Mouse (Mus musculus) adrenal gland, postnatal 14 days (tissue): ENCODE results near the gene Dennd2d. TPM values are rescaled to one million over a fixed set of nuclear protein-coding genes. Genes with fewer than 3 reads are reported as not detected.

ENCODE experiments used
- DNase-seq: peaks from one replicate; pipeline ENCODE4 v3.0.0; 2021; ENCODE audit warnings: mixed read lengths
- total RNA-seq: library from RNA; stranded (reverse); gene quantifications from 2 replicates; pipeline ENCODE4 v1.2.3, GENCODE M21; 2021

Gene Dennd2d
- total RNA-seq, 1 experiment from 2014 or later: 1.9 TPM

DNA sequence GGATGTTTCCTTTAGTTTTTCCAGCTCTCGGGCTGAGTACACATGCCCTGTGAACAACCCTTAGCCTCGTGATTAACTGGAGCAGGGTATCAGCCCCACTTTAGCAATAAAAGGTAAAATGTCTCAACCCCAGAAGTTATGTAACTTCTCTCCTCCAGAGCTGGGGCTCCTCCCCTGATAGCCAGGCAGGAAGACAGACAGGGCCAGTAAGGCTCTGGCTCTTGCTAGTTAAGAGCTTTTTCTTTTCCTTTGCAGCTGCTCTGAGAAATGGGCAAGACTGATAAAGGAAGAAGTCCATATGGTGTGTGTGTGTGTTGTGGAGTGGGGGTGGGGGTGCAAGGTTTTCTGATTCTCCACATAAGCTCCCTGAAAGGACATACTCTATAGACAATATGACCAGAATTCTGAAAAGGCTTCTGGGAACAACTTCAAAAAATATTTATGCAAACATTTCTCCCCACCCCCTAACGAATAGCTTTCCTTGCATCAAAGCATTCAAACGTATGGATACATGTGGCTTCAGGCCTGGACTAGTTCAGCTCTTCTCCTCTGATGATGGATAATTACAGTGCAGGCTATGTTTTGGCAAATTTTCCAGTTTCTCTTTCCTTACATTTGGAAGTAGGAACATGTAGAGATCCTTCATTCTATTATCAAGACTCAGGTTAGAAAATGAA is 14.0 kb downstream of the Dennd2d start:
- DNase-seq: no peak

DNA sequence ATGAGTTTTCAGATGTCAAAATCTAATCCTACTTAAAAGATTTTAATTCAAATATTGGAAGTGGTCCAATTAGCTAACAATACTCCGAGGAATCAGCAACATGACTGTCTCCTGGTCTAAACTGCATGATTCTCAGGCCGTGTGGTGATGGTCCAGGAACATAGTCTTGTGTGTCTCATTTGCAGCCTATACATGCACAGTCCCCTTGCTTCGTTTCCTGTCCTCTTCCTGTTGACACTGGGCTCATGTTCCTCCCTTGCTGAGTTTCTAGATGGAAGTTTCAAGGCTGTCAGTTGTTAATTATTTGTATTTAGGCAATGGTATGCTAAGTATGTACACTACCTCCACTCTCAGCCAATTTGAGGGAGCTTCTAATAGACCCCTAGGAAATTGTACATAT is 14.8 kb downstream of the Dennd2d start:
- no peak for DNase-seq

DNA sequence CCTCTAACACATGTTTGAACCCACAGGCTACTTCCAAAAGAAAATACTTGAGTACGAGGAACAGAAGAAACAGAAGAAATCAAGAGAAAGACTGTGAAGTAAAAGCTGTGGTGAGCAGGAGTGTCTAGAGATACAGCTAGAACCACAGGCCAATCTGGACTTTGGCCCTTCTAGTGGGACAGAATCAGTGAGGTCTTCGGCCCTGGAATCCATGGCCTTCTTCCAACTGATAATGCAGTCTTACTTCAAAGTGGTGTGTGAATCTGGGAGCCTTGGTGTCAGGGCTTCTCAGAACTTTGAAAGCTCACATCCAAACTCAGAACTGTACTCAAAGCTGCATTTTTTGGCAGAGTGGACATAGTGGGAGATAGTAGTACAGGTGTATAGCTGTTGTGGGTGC is 18.3 kb downstream of the Dennd2d start:
- no peak for DNase-seq

DNA sequence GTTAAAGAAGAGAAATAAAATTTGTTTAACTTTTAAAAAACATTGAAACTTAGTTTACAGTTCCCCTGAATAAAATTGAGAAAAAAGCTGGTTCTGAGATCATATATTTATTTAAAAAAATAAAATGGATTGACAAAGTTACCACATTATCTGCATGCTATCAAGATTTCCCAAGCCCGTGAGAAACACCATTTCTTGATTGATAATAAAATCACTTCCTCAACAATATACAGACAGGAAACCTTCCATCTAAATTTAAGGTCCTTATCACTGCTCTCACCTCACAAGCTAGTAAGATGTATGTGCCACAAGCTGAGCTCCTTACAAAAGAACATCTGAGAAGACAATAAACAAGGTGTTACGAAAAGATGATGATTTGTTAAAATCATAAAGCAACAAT is 20.7 kb downstream of the Dennd2d start:
- DNase-seq: no peak

DNA sequence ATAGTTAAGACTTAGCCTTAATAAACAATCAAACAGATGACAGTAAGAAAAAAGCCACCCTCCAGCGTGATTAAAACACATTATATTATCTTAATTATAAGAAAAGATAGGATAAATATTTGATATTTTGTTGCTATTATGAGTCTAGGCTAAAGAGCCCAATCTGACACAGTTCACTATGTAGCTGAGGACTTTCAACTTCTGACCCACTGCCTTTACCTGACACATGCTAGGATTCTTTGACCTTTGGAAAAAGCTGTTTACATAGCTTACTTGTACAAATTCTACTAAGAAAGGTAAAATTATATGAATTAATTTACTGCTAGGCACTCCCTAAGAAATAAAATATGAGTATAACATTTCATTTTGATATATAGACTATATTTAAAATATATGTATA is 28.5 kb downstream of the Dennd2d start:
- no peak for DNase-seq

DNA sequence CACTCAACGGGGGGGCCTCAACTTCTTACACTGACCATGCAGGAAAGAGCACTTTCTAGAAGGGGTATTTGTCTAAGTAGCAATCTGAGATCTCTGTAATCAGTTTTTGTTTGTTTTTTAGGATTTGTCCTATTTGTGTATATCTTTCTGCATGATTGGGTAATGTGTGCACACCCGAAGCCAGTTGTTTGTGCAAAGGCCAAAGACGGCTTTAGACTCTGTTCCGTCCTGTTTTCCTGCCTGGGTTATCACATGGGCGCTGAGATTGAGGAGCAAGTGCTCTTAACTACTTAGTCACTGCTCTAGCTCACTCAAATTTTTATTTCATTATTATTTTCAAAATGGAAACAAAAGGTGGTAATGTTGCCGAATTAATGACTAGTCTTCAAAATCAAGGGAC is 32.8 kb downstream of the Dennd2d start:
- DNase-seq: no peak

DNA sequence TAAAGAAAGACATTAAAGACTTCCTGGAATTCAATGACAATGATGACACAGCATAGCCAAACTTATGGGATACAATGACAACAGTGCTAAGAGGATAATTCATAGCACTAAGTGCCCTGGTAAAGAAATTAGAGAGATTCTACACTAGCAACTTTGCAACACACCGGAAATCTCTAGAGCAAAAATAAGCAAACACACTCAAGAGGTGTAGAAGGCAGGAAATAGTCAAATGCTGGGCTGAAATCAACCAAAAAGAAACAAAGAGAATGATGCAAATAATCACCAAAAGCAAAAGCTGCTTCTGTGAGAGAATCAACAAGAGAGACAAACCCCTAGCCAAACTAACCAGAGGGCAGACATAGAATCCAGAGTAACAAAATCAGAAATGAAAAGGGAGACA is 40.5 kb downstream of the Dennd2d start:
- DNase-seq: no peak

DNA sequence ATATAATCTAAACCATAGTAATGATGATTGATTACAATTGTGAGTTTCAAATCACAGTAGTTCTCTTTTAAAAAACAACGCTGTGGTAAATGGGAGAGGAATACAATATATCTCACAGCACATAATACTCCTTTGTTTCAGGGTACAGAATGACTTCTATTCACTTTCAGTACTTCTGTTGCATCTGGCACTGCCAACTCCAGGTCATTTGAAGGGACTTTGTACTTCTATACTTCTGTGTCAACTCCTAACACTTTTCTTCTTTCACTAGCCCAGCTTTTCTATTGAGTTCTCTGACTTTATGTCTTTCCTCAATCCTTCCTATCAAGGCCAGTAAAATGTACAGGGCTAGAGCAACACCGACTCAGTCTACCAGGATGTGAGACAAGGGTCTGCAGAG is 44.2 kb downstream of the Dennd2d start:
- DNase-seq: no peak

DNA sequence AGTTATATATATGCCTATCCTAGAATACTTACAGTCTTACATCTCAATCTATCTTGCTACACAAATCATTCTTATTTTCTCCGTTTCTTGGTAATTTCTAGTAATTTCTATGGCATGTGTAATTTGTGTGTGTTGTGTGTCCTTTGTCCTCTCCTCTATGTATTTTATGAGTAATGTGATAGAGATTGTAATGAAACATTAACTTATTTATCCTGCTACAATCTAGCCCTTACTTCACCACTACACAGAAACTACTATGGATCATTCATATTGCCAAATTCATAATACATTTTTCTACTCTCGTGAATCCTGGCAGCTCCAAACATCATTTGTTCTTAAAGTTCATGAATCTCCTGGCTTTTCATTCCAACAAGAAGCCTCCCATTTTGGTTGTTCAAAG is 45.8 kb downstream of the Dennd2d start:
- no peak for DNase-seq

DNA sequence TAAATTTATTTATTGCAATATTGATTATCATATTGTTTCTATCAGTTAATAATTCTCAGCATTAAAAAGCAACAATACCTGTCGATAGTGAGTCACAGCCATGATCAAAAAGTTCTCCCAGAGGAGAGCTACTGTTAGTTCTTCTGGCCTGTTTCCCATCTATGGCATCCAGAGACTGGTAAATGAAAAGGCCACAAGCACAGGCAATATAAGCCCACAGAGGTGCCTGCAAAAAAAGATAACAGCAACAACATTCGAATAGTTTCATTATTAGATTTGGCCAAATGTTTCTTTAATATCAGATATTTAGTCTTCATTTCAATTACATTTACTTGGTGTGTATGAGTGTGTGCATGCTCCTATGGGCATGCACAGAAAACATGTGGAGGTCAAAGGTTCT is 51.1 kb downstream of the Dennd2d start:
- DNase-seq: no peak

DNA sequence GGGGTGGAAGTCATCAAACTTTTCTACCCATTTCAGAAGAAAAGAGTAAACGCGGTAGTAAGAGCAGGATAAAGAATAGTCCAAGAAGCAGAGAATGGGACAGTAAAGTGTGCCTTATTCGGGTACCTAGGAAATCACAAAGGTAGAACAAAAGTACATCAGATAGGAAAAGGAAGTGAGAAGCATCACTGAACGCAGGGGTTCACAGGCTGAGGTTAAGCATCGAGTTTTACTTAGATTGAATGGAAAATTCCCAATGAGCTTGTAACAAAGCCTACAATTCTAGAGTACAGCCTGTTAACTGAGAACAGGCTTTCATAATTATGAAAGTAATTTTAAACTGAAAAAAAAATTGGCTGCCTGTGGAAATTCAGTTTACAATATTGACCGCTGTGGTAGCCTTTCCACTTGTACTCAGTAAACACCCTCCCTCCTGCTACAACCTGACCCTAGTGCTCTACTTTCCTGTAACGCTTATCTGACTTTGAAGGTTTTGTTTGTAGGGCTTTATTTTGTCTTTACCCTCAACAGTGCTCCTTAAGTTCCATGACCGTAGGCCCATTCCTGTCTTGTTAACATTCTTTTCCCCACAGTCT is 62.6 kb downstream of the Dennd2d start:
- DNase-seq: no peak

DNA sequence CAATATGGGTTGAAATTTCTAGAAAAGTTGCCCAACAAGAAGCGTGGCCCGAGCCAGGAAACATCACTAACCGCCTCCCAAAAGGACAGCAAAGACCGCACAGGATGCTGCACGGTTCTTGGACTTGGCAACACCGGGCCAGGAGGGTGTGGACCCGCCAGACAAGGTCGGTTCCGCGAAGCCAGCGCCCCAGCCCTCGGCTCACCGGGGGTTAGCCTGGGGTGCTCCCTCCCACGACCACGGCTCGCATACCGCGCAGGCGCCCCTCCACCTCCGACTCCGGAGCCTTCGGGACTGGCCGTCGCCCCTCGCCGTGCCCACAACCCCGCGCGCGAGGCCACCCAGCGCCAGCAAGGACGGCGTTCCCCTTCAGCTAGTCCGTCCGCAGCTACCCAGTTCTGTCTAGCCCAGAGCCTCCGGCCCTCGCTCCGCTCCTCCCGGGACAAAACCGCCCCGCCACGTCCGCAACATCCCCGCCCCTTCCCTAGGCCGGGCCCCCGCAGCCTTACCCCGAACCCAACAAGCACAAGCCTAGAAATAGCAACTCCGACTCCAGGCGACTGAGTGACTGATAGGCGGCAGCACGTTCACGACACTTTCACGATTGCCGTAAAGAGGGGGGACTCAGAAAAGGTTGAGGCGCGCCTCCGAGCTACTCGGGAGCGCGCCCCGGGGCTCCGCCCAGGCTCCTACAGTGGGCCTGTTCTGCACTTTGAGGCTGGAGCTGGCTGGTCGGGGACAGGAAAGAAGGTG is 65.1 kb downstream of the Dennd2d start, which contains the start of the genes Dram2 and Cept1:
Gene Dram2 (plus strand): TSS at position 628 of the 753 bp plus-strand sequence.
Gene Cept1 (minus strand): TSS at position 632 of the 753 bp plus-strand sequence.
- DNase-seq: peak; percentile 95

DNA sequence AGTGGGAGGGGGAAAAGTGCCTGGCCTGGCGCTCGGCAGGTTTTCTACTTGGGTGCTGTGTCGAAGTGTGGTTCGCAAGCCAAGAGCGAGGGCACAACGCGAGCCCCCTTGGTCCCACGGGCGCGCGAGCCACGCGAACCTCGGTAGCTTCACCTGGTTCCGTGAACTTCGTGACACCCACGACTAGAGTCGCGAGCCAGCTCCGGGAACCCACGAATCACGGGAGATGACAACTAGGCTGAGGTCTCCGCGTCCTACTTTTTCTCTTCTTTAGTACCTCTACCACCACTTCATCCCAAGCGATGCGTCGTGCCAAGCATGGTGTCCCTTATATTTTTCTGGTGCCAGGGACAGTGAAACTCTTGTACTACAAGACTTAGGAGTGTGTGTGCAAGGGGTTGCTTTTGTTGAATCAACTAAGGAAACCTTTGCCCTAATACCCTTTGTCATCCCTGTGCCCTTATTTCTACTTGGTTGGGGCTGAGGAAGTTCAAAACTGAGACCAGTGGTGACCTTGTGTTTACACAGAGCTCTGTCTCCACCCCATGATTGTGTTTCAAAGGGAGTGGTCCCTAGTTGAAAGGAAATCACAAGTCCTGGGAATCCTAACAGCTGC is 65.8 kb downstream of the Dennd2d start:
- peak; percentile 21 for DNase-seq

DNA sequence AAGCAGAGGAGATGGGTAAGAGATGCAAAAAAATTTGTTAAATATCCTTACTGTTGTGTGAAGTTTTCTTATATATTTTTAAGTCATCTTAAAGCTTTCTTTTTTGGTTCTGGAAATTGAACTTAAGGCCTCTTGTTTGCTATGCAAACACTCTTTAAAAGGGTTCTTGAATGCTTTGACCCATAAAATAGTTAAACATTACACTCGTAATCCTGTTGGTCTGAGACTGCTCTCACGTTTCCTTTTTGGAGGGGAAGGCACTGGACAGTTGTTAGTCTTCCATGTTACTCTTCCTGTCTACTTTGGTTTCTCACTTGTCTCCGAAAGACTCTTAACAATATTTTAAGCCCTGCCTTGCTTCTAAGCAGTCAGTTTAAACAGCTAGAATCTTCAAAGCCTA is 66.8 kb downstream of the Dennd2d start:
- no peak for DNase-seq

Other genes starting within 250 kb of the Dennd2d start
- not detected in 2 replicates for gene Chil6, start 76.2 kb upstream of the Dennd2d start, total RNA-seq
- 81.6 and 88.9 TPM in 2 replicates for gene Dram2, start 65.4 kb downstream of the Dennd2d start, total RNA-seq
- gene Cept1, start 65.4 kb downstream of the Dennd2d start, total RNA-seq: 37.8 and 41.3 TPM in 2 replicates
- 19.4 and 20.0 TPM in 2 replicates for gene Lrif1, start 202.6 kb downstream of the Dennd2d start, total RNA-seq